Mouse (Mus musculus) testis, adult 2 months (tissue): ENCODE data around the gene Phactr1.

Source experiments
- CTCF ChIP-seq: fragments of 200-500 bp; IDR thresholded peaks from 2 replicates; pipeline ENCODE4 v1.5.1; 2012; ENCODE audit warnings: low read depth, mild to moderate bottlenecking, inconsistent platforms, low read length, moderate library complexity; ENCODE audit not compliant: control insufficient read depth, insufficient read depth, insufficient replicate concordance
- POLR2A ChIP-seq: fragments of 200-500 bp; IDR thresholded peaks from 2 replicates; pipeline ENCODE4 v1.6.1; 2012; ENCODE audit warnings: low read depth, mild to moderate bottlenecking, inconsistent platforms, low read length, moderate library complexity; ENCODE audit not compliant: control insufficient read depth

DNA sequence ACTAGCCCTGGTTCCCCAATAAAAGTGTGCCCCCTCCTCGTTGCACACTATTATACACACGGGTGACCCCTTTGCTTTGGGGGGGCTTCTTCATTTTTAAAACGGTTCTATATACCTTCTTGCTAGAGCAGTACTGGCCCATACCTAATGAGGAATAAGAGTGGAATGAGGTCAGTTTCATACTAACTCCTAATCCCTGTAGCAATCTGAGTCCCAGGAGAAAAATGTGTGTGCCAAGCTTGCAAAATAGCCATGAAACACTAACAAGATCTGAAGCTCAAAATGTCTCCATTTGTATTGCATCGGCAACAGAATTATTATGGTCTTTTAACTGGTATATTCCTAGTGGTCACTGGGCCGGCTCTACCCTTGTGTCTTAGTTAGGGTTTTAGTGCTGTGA is 207.3 kb downstream of the Phactr1 start:
- TF ChIP-seq CTCF, result no peak
- no peak for TF ChIP-seq POLR2A
